Mouse (Mus musculus): ENCODE results near the gene Gm16181.

The Gm16181 gene

DNA sequence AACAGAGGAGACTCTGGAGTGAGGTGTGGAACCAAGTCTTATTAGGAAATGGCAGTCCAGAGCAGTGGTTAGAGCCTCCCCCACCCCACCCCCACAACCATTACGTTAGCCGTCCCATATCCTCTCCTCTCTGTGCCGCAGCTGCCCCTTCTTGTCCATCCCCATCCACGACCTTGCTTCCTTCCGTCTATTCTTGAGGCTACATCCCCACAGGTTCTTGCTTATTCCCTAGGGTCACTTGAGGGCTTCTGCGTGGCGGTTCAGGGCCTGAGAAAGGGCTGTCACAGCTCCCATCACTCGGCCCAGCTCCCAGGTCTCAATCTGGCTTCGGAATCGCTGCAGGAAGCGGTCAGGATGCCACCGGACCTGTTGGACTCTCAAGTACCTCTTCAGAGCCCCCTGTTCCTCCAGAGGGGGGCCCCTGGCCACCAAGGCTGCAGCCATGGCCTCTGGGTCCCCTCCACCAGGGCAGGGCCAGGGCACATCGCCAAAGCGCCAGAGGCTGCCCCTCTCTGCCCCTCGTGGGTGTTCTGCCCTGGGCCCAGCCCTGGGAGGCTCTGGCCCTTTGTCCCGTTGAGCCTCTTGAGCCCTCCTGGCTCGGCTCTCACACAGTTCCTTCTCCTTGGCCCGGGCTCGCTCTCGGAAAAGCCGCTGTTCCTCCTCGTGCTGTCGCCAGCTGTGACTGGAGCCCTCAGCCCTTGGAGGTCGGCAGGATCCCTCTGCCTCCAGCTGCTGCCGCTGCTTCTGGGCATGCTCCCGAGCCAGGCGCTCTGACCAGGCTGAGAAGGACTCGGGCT, at the start of gene Gm16181:
Gm16181 (plus strand) TSS at position 679 of the 797 bp plus-strand sequence.
- no peak for DNase-seq (ENCODE audit: low read depth, low spot score)

GRCm38 (mm10) chr17:35172445-35173234, 48.0 kb upstream of the Gm16181 start:
- no peak for DNase-seq (ENCODE audit: low read depth, low spot score)

DNA sequence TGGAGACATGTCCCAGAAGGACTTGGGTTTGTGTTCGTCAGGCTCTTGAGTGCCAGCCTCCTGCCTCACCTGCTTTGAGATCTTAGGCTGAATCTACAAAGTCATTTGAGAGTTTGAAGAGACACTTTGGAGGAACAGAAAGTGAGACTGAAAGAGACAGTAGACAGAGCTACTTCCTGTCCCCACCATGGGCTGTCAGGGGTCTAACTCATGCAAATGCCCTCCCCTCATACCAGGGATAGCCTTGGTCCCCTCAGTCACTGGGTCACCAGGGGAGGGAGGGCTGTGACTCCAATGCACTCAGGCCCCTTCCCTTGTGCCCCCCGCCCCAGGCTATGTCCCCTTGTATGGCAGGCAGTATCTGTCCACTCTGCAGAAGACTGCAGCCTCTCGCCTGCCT, 47.3 kb upstream of the Gm16181 start:
- DNase-seq (ENCODE audit: low read depth, low spot score) = no peak

GRCm38 (mm10) chr17:35174201-35174977, 46.2 kb upstream of the Gm16181 start:
- DNase-seq (ENCODE audit: low read depth, low spot score) = no peak

GRCm38 (mm10) chr17:35175382-35175781, 45.3 kb upstream of the Gm16181 start:
- no peak for DNase-seq (ENCODE audit: low read depth, low spot score)

DNA sequence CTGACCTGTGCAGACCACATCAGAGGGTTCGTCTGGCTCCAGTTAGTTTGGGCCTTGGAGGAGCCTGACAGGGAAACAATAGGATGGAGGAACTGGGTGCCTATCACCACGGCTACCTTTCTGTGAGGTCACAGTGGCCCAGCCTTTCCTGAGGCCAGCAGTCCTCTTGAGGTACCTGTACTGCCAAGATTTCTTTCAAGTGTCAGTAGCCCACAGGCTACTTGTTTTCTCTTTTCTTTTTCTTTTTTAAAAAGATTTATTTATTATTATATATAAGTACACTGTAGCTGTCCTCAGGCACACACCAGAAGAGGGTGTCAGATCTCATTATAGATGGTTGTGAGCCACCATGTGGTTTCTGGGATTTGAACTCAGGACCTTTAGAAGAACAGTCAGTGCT, 44.7 kb upstream of the Gm16181 start, which contains the start of gene Aif1:
Aif1 (minus strand) TSS at position 101 of the 400 bp plus-strand sequence.
- DNase-seq (ENCODE audit: low read depth, low spot score) = no peak

GRCm38 (mm10) chr17:35178528-35178927, 42.1 kb upstream of the Gm16181 start:
- no peak for DNase-seq (ENCODE audit: low read depth, low spot score)

DNA sequence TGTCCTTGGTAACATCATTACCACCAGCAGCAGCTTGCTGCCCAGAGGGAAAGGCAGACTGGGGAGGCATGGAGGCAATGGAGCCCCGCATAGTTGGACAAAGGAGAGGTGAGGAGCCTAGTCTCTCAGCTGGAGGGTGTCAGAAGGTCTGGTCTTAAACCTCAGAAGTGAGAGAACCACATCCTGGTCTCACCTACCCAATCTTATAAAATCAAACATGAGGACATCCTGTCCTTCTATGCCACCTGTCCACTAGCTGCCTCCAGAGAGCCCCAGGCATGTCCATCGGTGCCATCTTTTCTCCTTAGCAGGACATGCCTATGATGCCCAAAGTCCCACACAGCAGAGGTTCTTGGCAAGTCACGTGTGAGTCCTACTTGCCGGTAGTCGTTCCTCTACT, 40.5 kb upstream of the Gm16181 start:
- no peak for DNase-seq (ENCODE audit: low read depth, low spot score)

DNA sequence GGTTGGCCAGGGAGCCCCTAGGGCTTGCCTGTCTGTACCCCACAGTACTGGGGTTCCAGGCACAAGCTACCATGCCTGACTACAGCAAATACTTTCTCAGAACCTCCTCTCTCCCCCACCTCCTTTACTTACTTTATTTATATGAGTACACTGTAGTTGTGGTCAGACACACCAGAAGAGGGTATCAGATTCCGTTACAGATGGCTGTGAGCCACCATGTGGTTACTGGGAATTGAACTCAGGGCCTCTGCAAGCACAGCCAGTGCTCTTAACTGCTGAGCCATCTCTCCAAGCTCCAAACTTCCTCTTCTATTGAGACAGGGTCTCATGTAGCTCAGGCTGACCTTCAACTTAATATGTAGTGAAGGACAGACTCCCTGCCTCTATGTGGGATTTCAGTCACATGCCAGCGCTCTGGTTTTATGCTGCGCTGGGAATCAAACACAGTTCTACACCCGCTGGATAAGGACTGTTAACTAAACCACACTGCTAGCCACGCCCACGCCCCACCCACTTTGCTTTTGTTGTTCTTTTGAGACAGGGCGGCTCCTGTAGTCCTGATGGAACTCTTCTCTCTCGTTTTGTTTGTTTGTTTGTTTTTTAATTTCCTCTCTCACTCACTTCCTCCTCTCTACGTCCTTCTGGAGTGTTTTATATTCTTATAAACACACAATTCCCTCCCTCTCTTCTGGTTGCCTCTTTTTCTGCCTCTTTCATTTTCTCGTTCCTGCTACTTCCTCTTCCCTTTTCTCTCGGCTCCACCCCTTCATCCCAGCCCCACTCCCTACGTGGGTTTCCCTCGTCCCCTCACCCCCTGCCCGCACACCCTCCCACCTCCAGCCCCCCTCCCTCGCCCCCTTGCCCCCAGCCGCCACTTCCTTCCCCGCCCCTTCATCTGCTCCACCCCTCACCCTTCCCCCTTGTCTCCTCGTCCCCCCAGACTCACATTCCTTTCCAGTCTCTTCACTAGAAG, 34.7 kb upstream of the Gm16181 start:
- DNase-seq (ENCODE audit: low read depth, low spot score) = no peak

- DNase-seq (ENCODE audit: low read depth, low spot score) = no peak
Observed at GRCm38 (mm10) chr17:35186681-35187080, 34.0 kb upstream of the Gm16181 start.

- DNase-seq (ENCODE audit: low read depth, low spot score) = no peak
Observed at GRCm38 (mm10) chr17:35187345-35187744, 33.3 kb upstream of the Gm16181 start.

GRCm38 (mm10) chr17:35187959-35188610, 32.5 kb upstream of the Gm16181 start, which contains the start of gene Lst1:
TSS of gene Lst1 (minus strand) at chr17:35188439.
- no peak for DNase-seq (ENCODE audit: low read depth, low spot score)

DNA sequence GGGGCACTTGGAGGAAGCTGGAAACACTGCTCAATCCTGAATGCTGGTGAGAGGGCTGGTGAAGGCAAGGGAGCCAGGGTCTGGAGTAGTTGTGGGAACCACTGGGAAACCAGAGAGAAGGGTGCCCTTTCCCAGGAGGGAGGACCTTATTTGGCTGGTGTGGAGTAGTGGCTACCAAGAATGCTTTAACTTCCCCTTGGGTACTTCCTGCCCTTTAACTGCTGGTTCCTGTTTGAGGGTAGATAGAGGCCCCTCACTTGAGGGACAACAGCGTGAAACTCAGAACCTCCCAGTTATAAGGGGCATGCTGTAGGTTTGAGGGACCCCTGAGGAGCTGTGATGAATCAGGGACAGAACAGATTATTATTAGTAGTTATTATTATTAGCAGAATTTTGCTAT, 31.4 kb upstream of the Gm16181 start:
- no peak for DNase-seq (ENCODE audit: low read depth, low spot score)

DNA sequence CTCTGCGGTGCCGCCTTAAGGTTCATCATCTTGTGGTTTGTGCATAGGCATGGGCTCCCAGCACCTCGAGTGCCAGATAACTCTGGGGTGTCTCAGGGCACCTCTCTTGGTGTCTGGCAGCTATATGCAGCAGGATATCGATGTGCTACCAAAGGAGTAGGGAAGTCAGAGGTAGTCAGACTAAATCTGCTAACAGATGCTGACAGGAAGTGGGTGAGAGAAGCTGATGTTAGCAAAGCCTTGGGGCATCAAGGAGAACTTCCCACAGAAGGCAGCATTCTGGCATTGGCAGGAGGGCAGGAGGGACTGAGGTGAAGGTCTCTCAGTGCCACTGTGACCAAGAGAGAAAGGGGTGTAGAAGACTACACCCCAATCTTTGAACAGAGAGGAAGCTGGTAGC, 30.5 kb upstream of the Gm16181 start:
- DNase-seq (ENCODE audit: low read depth, low spot score) = no peak

DNA sequence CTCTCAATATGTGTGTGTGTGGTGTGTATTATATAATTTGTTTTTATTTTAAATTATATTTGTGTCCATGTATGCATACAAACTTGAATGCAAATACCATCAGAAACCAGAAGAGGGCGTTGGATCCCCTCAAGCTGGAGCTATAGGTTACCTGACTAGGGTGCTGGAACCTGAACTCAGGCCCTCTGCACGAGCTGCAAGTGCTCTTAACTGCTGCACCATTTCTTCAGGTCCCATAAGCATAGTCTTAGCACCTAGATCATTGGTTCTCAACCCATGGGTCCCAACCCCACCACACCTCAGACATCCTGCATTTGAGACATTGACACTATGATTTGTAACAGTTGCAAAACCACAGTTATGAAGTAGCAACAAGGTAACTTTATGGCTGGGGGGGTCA, 28.9 kb upstream of the Gm16181 start:
- no peak for DNase-seq (ENCODE audit: low read depth, low spot score)

GRCm38 (mm10) chr17:35192924-35193323, 27.7 kb upstream of the Gm16181 start:
- no peak for DNase-seq (ENCODE audit: low read depth, low spot score)

DNA sequence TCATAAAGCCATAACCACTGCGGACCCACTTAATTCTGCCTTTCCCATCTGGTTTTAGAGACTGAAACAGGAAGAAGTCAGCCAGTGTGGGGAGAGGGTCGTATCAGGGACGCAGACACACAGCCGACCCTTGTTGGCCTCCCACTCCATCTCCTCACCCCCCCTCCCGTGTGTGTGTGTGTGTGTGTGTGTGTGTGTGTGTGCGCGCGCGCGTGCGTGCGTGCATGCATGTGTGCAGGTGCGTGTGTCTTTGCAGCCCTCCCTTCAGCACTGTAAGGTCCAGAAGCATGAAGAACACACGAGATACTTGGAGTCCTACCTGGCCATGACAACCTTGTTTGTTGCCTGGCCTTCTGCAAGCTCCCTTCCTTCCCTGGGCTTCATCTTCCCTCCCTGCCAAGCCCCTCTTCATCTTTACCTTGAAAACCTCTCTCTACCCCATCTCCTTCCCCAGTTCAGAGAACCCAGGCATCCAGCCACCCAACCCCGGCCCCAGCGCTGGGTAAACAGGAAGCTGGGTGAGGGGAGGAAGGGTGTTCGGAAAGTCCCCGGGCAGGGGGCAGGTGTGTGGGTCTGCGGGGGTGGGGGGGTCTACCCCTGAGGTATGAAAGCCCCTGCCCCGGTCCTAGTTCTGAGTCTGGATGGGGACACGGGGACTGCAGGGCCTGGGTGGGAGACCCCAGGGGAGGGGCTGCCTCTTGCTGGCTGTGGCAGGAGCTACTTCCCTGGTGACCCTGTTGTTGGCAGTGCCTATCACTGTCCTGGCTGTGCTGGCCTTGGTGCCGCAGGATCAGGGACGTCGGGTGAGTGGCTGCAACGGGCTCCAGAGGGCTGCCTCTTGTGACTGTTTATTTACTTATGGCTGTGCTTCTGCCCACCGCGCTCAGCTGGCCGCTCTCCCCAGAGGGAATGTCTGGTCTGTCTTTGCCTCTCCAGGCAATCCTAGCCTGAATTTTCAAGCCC, 26.5 kb upstream of the Gm16181 start, which contains the start of gene Ltb:
Ltb (plus strand) TSS at position 559 of the 963 bp plus-strand sequence.
- no peak for DNase-seq (ENCODE audit: low read depth, low spot score)

- no peak for DNase-seq (ENCODE audit: low read depth, low spot score)
Observed at GRCm38 (mm10) chr17:35194844-35195630, 25.6 kb upstream of the Gm16181 start.
